Mouse (Mus musculus) hindbrain, embryonic 12.5 days (tissue): ENCODE measurements around the gene Atp1b4. TPM values are rescaled to one million over a fixed set of nuclear protein-coding genes. Genes with fewer than 3 reads are reported as not detected.
"Not testable (repeated sequence)": the region's sequence is repeated elsewhere in the genome, so short reads cannot be mapped to it uniquely, and the experiment has no call there.

Source experiments
- ATAC-seq: fragments of 200-750 bp; cut with Nextera tagmentation; 2 replicates; pipeline ENCODE4 v1.8.0; 2017; ENCODE audit warnings: moderate TSS enrichment; ENCODE audit not compliant: low FRiP score
- H3K27ac ChIP-seq: fragments of 300-500 bp; sonication (generic); 2 replicates; pipeline ENCODE4 v1.5.1; 2016; ENCODE audit warnings: mild to moderate bottlenecking
- H3K27me3 ChIP-seq: fragments of 300-500 bp; sonication (generic); 2 replicates; pipeline ENCODE4 v1.6.1; 2016; ENCODE audit warnings: mild to moderate bottlenecking
- H3K36me3 ChIP-seq: fragments of 300-500 bp; sonication (generic); 2 replicates; pipeline ENCODE4 v1.6.1; 2016; ENCODE audit warnings: mild to moderate bottlenecking
- H3K4me1 ChIP-seq: fragments of 300-500 bp; sonication (generic); 2 replicates; pipeline ENCODE4 v1.6.1; 2016
- H3K4me2 ChIP-seq: fragments of 300-500 bp; sonication (generic); replicated peaks from 2 replicates; pipeline ENCODE4 v1.6.1; 2016; ENCODE audit warnings: mild to moderate bottlenecking
- H3K4me3 ChIP-seq: fragments of 300-500 bp; sonication (generic); 2 replicates; pipeline ENCODE4 v1.5.1; 2016; ENCODE audit warnings: mild to moderate bottlenecking
- H3K9ac ChIP-seq: fragments of 300-500 bp; sonication (generic); 2 replicates; pipeline ENCODE4 v1.6.1; 2016; ENCODE audit warnings: mild to moderate bottlenecking, moderate library complexity
- H3K9me3 ChIP-seq: fragments of 300-500 bp; sonication (generic); replicated peaks from 2 replicates; pipeline ENCODE4 v1.6.1; 2016; ENCODE audit warnings: mild to moderate bottlenecking
- WGBS: fragments of 180-500 bp; shearing (Covaris S2); methylation state at CpG from one replicate; pipeline ENCODE4 v1.1.7; 2016; 5-methylcytosine and 5-hydroxymethylcytosine counted together
- polyA plus RNA-seq: library from polyadenylated mRNA; unstranded; fragments of >200 nt; fragmentation: Nextera tagmentation; extraction: Ambion mirVana; gene quantifications from 2 replicates; pipeline ENCODE4 v1.2.1, GENCODE M21; 2016

Atp1b4 gene
- 0.06 and 0.40 TPM in 2 replicates for polyA plus RNA-seq

DNA sequence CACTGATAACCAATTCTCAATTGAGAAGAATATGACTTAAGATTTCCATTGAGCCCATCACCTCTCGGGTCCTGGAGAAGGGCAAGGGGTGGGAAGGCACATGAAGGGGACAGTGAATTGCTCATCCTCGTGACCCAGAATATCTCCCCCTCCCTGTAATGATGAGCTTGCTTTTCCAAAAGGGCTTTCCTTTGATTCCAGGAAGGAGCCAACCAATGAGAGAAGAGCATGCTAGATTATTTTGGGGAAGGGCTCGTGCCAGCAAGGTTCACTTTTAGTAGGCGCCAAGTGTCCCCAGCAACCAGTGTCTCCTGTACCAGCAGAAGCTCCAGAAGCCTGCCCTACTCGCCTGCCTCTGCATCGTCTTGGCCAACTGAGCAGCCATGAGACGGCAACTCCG, at the start of gene Atp1b4:
Atp1b4 (plus strand) TSS at position 301 of the 400 bp plus-strand sequence.
- Histone ChIP-seq H3K9ac (no peak within 1 kb of the TSS), H3K9me3 (no peaks in the 10 kb centered on the region), H3K4me1 (0 out of 2 replicates have a peak, but pooled peaks cover 3% of the 10 kb centered on the region), H3K4me2 (no peak within 1 kb of the TSS), H3K27me3 (no peaks in the 10 kb centered on the region), H3K4me3 (no peak within 1 kb of the TSS), H3K27ac (no peak within 1 kb of the TSS), H3K36me3 (no peaks in the 10 kb centered on the region)
- WGBS = 85% methylated on average over 8 of the region's 8 CpGs
- no peak for ATAC-seq

DNA sequence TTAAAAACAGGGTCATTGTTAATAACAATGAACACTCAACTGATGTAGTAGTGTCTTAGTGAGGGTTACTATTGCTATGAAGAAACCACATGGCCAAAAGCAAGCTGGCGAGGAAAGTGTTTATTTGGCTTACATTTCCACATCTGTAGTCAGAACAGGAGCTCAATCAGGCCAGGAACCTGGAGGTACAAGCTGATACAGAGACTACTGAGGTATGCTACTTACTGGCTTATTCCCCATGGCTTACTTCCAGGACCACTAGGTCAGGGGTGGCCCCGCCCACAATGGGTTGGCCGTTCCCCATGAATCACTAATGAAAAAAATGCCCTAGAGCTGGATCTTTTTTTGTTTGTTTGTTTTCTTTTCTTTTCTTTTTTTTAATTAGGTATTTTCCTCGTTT, 7.4 kb upstream of the Atp1b4 start:
- Histone ChIP-seq H3K27me3 (no peaks in the 10 kb centered on the region), H3K4me1 (0 out of 2 replicates have a peak, but pooled peaks cover 3% of the 10 kb centered on the region), H3K27ac (no peak overlapping the region), H3K36me3 (no peaks in the 10 kb centered on the region), H3K9ac (no peak overlapping the region), H3K4me2 (no peak overlapping the region), H3K4me3 (no peak overlapping the region), H3K9me3 (no peaks in the 10 kb centered on the region)
- 68% methylated on average over 4 of the region's 4 CpGs for WGBS
- no peak for ATAC-seq

DNA sequence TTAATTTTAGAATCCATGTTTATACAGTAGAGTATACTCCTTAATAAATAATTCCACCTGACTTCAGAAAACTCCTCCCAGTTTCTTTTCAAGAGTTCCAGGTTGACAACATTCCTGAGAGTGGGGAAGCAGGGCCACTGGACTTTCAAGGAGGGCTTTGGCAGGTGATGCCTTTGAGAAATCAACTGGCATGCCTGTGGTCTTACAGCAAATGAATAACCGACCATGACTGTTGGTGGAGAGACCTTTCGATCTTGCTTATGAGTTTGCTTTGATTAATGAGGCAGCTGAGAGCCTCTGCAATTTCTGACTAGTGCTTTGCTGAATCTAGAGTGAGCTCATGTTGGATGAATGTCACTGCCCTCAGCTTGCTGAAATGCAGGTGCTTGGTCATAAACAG, 4.9 kb upstream of the Atp1b4 start:
- no peak overlapping the region for H3K4me2 ChIP-seq
- 82% methylated on average over 2 of the region's 2 CpGs for WGBS
- ATAC-seq = no peak

DNA sequence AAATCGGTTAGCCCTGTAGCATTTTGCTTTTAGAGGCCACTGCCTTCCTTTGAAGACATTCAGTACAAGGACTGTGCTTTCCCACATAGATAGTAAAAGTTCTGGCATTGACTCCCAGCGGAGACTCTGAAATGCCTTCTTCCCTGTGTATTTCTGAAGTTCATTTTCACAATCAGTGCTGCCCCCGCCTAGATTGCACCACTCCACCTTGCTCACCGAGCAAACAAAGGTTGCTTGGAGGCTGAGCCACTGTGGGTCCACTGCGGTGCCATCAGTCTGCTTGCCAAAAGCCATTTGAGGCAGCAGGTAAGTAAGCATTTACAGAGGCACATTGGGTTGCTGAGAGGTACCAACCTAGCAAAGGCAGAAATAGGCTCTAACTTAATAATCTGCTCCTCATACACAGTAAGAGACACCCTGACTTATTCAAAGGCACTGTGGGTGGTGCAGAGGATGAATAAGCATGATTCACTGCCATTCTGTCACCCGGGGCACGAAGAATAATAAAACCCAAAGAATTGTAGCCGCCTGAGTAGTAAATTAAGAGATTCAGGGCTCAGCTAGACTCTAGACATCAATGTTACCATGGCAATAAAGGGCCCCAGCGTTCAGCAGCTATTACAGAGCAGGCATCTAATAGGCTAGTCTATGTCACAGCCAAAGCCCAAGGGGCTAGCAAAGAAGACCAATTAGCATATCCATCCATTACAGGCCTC, 2.9 kb upstream of the Atp1b4 start:
- H3K4me2 ChIP-seq = no peak overlapping the region
- H3K9me3 ChIP-seq = no peaks in the 10 kb centered on the region
- no peak overlapping the region for H3K4me3 ChIP-seq
- peak; percentile 97 for ATAC-seq
- peak overlapping the region; percentile 80 for H3K27ac ChIP-seq
- H3K9ac ChIP-seq = no peak overlapping the region
- WGBS = 56% methylated on average over 9 of the region's 9 CpGs
- H3K36me3 ChIP-seq = no peaks in the 10 kb centered on the region
- 0 out of 2 replicates have a peak, but pooled peaks cover 3% of the 10 kb centered on the region for H3K4me1 ChIP-seq
- no peaks in the 10 kb centered on the region for H3K27me3 ChIP-seq

More for the DNA sequence above, 4.9 kb upstream of the Atp1b4 start:
- Histone ChIP-seq H3K4me1 (0 out of 2 replicates have a peak, but pooled peaks cover 3% of the 10 kb centered on the region), H3K27me3 (no peaks in the 10 kb centered on the region), H3K27ac (no peak overlapping the region), H3K4me3 (no peak overlapping the region), H3K36me3 (no peaks in the 10 kb centered on the region), H3K9ac (no peak overlapping the region), H3K9me3 (no peaks in the 10 kb centered on the region)

DNA sequence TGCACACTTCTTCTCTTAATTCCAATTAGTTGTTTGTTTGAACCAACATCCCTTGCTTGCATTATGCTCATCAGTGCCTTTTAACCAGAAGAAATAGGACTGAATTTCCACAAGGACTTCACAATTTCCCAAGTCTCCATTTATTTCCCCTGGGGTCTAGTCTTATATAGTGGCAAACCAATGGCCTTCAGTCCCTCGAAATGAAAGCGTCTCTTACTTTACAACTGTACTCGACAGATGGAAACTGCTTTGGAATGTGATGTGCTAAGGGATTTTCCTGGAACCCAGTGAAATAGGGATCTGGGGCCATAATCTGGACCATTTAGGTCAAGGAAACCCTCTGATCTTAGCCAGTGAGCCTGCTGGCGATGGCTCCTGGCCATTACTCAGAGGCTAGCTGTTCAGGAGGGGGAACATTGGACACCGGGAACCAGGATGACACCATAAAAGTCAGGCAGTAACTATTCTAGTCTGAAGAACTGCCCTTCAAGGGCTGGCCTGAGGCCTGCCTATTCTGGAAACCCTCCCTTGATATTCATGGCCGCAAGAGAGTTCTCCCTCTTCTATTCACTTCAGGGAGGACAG, 2.3 kb upstream of the Atp1b4 start:
- no peaks in the 10 kb centered on the region for H3K27me3 ChIP-seq
- H3K4me2 ChIP-seq = no peak overlapping the region
- H3K4me3 ChIP-seq = no peak overlapping the region
- H3K9ac ChIP-seq = no peak overlapping the region
- peak overlapping the region; percentile 80 for H3K27ac ChIP-seq
- no peaks in the 10 kb centered on the region for H3K9me3 ChIP-seq
- 0 out of 2 replicates have a peak, but pooled peaks cover 3% of the 10 kb centered on the region for H3K4me1 ChIP-seq
- WGBS = 68% methylated on average over 6 of the region's 6 CpGs
- no peaks in the 10 kb centered on the region for H3K36me3 ChIP-seq
- ATAC-seq = peak; percentile 53

DNA sequence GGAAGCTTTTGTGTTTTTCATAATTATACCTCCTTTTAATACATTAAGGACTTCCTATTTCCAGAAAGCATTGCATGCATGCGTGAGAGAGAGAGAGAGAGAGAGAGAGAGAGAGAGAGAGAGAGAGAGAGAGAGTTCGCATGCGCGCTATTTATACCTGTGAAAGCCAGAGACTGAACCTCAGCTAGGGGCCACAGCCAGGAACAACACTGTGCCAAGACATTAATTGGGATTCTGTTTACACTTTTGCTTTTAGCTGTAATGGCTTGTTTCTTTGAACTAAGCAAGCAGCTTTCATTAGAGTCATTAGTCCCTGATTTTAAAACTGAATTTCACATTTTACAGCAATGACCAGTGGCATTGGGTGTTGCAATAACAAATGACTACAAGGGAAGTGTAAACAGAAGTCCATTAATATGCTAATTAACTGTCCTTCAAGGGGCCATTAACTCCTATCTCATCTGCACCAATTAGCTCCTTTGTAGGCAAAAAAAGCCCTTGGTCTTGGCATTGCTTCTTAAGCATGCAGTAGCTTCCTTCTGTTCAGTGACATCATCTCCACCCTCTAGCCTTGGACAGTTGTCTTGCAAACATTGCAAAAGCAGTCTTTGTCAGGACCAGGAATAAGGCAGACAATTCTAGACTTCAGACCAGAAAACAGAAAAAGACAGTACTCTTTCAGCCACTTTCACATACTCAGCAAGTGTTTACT, 14.9 kb downstream of the Atp1b4 start:
- no peak for ATAC-seq
- no peak overlapping the region for H3K4me3 ChIP-seq
- H3K27me3 ChIP-seq = no peaks in the 10 kb centered on the region
- WGBS = 58% methylated on average over 4 of the region's 4 CpGs
- H3K36me3 ChIP-seq = no peaks in the 10 kb centered on the region
- H3K4me1 ChIP-seq = no peaks in the 10 kb centered on the region
- H3K4me2 ChIP-seq = no peak overlapping the region
- no peak overlapping the region for H3K9ac ChIP-seq
- no peaks in the 10 kb centered on the region for H3K9me3 ChIP-seq
- H3K27ac ChIP-seq = no peak overlapping the region

DNA sequence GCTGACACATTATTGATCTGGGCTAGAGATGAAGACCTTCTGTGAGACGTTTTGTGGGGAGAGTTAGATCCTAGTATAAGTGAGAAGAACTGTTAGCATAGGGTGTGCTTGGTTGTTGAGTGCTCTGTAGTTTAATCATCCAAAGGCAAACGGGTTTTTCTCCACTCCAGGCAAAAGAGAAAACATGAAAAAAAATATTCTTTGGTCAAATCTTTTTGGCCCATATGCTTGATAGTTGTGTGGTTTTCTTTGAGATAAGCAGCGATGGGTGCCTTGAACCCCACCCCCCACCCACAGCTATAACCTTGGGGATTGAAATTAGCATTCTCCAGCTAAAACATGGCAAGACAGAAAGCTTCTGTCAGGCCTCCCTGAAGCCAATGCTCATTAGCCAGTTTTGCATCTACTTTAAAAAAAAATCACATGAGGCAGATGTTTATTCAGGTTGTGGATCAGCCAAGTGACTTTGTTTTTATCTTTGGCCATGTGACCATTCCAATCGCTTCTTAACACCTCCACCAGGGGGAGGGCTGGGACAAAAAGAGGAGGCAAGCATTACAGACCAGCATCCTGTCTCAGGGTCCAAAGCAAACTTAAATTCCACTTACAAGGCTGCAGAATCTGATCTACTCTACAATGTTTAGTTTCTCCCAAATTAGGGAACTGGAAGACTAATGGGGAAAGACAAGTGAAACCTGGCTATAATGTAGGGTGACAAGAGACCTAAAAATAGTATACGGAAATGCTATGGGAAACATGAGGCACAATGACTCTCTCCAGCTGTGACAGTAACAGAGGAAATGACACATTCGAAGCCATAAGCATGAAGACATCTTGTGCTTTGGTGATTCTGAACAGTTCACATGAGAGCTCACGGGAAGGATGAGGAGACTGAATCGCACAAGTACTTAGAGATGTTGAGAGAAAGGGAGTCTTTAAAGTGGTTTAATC, 18.6 kb downstream of the Atp1b4 start:
- no peaks in the 10 kb centered on the region for H3K9me3 ChIP-seq
- H3K27me3 ChIP-seq = no peaks in the 10 kb centered on the region
- WGBS = 64% methylated on average over 8 of the region's 8 CpGs
- no peak overlapping the region for H3K27ac ChIP-seq
- ATAC-seq = no peak
- H3K4me1 ChIP-seq = no peaks in the 10 kb centered on the region
- no peaks in the 10 kb centered on the region for H3K36me3 ChIP-seq
- H3K4me3 ChIP-seq = no peak overlapping the region
- no peak overlapping the region for H3K9ac ChIP-seq
- no peak overlapping the region for H3K4me2 ChIP-seq

DNA sequence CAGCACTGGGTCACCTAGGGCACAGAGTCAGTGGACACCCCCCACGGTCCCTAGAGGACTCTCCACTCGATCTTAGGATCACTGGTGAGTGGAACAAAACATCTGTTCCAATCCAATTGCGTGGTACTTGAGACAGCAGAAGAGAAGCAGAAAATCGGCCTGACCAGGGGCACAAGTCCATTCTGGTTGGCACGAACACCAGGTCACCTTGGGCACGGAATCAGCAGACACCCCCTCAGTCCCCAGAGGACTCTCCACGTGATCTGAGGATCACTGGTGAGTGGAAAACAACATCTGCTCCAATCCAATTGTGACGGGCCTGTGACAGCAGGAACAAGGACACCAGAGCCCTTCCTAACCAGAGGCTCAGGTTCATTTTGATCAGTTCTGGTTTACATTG, 46.0 kb downstream of the Atp1b4 start:
- no peak for ATAC-seq
- no peaks in the 10 kb centered on the region for H3K36me3 ChIP-seq
- no peak overlapping the region for H3K27ac ChIP-seq
- no peaks in the 10 kb centered on the region for H3K4me1 ChIP-seq
- no peaks in the 10 kb centered on the region for H3K9me3 ChIP-seq
- no peak overlapping the region for H3K4me2 ChIP-seq
- H3K4me3 ChIP-seq = no peak overlapping the region
- WGBS = 70% methylated on average over 8 of the region's 8 CpGs
- no peak overlapping the region for H3K9ac ChIP-seq
- H3K27me3 ChIP-seq = no peaks in the 10 kb centered on the region

DNA sequence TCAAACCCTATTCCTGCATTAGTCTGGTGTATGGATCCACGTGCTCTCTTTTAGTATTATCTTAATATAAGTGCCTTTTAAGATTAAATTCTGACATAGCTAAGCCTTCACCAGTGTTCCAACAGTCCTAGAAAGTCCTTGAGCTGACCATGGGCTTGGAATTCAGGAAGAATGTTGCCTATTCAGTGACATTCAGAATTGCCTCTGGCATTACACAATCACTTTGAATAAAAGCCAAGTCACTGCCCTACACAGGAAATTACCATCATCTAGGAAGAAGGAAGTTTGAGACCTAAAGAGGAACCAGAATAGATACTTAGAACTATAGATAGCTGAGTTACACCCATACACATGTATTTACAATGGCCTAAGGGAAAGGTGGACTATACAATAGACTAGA, 48.6 kb downstream of the Atp1b4 start:
- H3K4me1 ChIP-seq, H3K27me3 ChIP-seq, H3K4me2 ChIP-seq, H3K27ac ChIP-seq, H3K4me3 ChIP-seq, H3K9ac ChIP-seq, H3K36me3 ChIP-seq, H3K9me3 ChIP-seq, ATAC-seq: not testable (repeated sequence)
- WGBS = 75% methylated on average over 1 of the region's 1 CpGs

DNA sequence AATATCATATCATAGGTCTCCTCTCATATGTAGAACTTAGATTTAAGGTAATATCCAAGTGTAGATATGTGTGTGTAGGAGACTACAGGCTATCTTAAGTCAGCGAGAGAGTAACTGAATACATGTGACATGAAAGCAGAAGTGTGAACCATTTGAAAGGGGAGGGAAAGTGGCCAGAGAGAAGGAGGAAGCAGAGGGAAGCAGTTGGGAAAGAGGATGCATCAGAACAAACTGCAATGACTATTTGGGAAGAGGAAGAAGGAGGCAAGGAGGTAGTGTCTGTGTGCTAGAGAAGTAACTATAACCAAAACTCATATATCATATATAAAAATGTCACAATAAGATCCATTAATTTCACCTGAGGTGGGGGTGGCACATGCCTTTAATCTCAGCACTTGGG, 57.2 kb downstream of the Atp1b4 start:
- H3K9me3 ChIP-seq, H3K4me2 ChIP-seq, H3K4me1 ChIP-seq, ATAC-seq, H3K4me3 ChIP-seq, H3K27me3 ChIP-seq, H3K27ac ChIP-seq, H3K36me3 ChIP-seq, H3K9ac ChIP-seq: not testable (repeated sequence)
- 76% methylated on average over 1 of the region's 1 CpGs for WGBS
